Mouse (Mus musculus) left cerebral cortex, adult 8-10 months (tissue): Measurements from ENCODE around the gene Dmrt1. TPM values are rescaled to one million over a fixed set of nuclear protein-coding genes. Genes with fewer than 3 reads are reported as not detected.
"Not testable (repeated sequence)": the region's sequence is repeated elsewhere in the genome, so short reads cannot be mapped to it uniquely, and the experiment has no call there.

ENCODE experiments used
- DNase-seq, 2 experiments: peaks; one replicate each; pipeline ENCODE4 v3.0.0; 2022; ENCODE audit warnings: low spot score in 2 of 2
- total RNA-seq, 4 experiments: library from RNA; stranded (reverse); gene quantifications; 2 replicates each; pipeline ENCODE4 v1.2.4; 2022

Gene Dmrt1
- not detected for total RNA-seq

- no peak for DNase-seq
Measured at GRCm38 (mm10) chr19:25505360-25506196, at the start of gene Dmrt1. Gene Dmrt1 (plus strand): TSS chr19:25505618.

GRCm38 (mm10) chr19:25460760-25461159 is 44.7 kb upstream of the Dmrt1 start:
- no peak for DNase-seq

- no peak for DNase-seq
Measured at GRCm38 (mm10) chr19:25461553-25462320, 43.7 kb upstream of the Dmrt1 start.

GRCm38 (mm10) chr19:25475806-25476205 is 29.6 kb upstream of the Dmrt1 start:
- not testable (repeated sequence) for DNase-seq

GRCm38 (mm10) chr19:25479152-25479669 is 26.2 kb upstream of the Dmrt1 start:
- no peak for DNase-seq

DNA sequence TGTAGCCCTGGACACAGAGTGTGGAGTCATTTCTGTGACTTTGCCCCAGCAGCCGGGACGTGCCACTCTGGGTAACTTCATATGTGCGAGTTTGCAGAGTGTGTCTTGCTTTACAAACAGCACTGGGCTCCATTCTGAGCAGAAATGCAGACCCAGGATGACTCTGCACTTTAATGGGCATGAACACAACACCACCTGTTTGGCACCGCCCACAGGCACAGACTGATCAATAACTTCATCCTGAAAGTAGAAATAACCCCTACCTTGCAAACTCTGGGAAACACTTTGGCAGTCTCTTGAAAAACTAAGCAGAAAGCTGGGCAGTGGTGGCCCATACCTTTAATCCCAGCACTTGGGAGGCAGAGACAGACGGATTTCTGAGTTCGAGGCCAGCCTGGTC is 24.6 kb upstream of the Dmrt1 start:
- DNase-seq, result no peak

- no peak for DNase-seq
Measured at GRCm38 (mm10) chr19:25486561-25486960, 18.9 kb upstream of the Dmrt1 start.

DNA sequence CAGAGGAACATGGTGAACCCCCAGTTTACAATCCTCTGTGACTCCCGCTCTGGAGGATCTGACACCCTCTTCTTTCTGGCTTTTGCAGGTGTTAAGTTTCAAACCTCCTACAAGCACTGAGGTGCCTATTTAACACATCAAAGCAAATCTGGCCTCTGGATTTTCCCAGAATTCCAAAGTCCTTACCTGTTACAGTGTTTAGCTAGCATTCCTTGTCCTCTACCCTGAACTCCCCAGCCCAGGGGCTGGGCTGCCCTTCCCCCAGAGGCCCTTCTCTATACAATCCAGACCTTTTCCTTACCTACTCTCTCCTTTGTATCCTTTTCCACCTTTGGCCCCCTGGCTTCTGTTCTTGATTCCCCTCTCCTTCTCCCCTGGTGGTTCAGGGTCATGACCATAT is 18.1 kb upstream of the Dmrt1 start:
- DNase-seq, result no peak

- DNase-seq, result no peak
Measured at GRCm38 (mm10) chr19:25488546-25488945, 16.9 kb upstream of the Dmrt1 start.

GRCm38 (mm10) chr19:25489546-25489945 is 15.9 kb upstream of the Dmrt1 start:
- DNase-seq, result no peak

DNA sequence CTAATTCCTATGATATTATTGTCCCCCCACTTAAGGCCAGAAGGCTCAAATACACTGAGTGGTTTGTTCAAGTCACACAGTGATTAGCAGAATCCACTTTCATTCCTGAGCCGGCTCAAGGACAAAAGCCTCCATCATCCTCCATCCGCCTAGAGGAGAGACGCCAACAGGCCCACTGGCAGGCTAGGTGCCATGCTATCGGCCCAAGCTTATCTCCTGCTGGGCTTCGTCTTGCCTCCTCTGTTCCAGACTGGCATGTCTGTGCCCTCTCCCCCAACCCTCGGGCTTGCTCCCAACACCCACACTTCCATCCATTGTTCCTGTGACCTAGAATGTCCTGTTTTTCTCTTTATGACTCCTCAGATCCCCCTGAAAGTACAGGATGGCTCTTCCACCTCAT is 8.0 kb upstream of the Dmrt1 start:
- no peak for DNase-seq

GRCm38 (mm10) chr19:25504878-25505277 is 540 bp upstream of the Dmrt1 start:
- no peak for DNase-seq

- no peak for DNase-seq
Measured at GRCm38 (mm10) chr19:25506616-25507015, 1.2 kb downstream of the Dmrt1 start.

DNA sequence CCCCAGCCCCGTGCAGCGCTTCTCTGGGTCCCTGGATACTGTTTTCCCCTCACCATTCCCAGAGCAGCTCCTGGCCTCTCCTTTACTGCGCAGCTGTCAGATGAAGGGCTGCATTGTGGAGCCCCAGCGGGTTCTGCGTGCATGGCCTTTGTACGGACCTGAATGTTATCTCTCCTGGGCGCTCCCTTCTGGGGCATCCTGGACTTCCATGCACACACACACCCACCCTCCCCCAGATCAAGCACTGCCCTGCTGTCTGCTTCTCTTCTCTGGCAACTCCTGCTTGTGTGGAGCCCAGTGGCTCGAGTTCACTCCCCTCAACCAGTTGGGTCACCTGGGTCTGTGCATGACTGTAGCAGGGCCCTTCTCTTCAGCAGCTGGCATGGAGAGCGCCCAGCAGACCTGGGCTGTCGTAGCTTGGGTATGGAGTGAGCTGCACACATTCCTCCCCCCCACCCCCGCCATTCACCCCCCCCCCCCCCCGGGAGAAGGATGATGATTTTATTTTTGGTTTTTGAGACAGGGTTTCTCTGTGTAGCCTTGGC is 9.6 kb downstream of the Dmrt1 start:
- no peak for DNase-seq

GRCm38 (mm10) chr19:25524156-25524555 is 18.7 kb downstream of the Dmrt1 start:
- no peak for DNase-seq

GRCm38 (mm10) chr19:25525726-25526125 is 20.3 kb downstream of the Dmrt1 start:
- no peak for DNase-seq

- no peak for DNase-seq
Measured at GRCm38 (mm10) chr19:25529673-25530072, 24.3 kb downstream of the Dmrt1 start.

- DNase-seq, result peak; percentile 3 to 18
Measured at GRCm38 (mm10) chr19:25545714-25546340, 40.4 kb downstream of the Dmrt1 start.

- no peak for DNase-seq
Measured at GRCm38 (mm10) chr19:25547086-25547643, 41.7 kb downstream of the Dmrt1 start.

GRCm38 (mm10) chr19:25550346-25550745 is 44.9 kb downstream of the Dmrt1 start:
- DNase-seq, result no peak

DNA sequence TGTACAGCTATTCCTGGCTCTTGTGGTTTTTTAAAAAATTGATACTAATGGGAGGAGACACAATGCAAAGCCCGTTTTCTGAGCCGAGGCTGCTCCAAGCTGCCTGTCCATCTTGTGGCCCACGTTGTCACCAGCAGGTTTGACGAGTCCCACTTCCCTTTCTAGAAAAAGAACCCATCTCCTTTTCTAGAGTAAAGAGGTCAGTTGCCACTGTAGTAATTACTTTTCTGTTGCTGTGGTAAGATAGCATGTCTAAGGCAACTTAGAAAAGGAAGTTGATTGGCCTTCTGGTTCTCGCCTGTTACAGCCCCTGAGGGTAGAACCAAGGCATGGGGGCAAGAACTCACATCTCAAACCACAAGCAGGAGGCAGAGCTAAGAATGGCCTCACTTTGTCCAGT is 45.6 kb downstream of the Dmrt1 start:
- DNase-seq, result no peak
